Mouse (Mus musculus) hindbrain, embryonic 10.5 days (tissue): Measurements from ENCODE around the gene Ubash3b. TPM values are rescaled to one million over a fixed set of nuclear protein-coding genes. Genes with fewer than 3 reads are reported as not detected.

ENCODE experiments used
- DNase-seq: peaks from one replicate; pipeline ENCODE4 v3.0.0-alpha.2; 2017; ENCODE audit warnings: low spot score
- H3K27ac ChIP-seq: fragments of 300-500 bp; sonication (generic); 2 replicates; pipeline ENCODE4 v1.5.1; 2016; ENCODE audit warnings: mild to moderate bottlenecking, moderate library complexity
- H3K27me3 ChIP-seq: fragments of 300-500 bp; sonication (generic); 2 replicates; pipeline ENCODE4 v1.6.1; 2016; ENCODE audit warnings: mild to moderate bottlenecking; ENCODE audit not compliant: poor library complexity, insufficient read depth, severe bottlenecking
- H3K36me3 ChIP-seq: fragments of 300-500 bp; sonication (generic); 2 replicates; pipeline ENCODE4 v1.6.1; 2016; ENCODE audit warnings: mild to moderate bottlenecking, moderate library complexity
- H3K4me1 ChIP-seq: fragments of 300-500 bp; sonication (generic); replicated peaks from 2 replicates; pipeline ENCODE4 v1.6.1; 2016; ENCODE audit warnings: mild to moderate bottlenecking
- H3K4me3 ChIP-seq: fragments of 300-500 bp; sonication (generic); 2 replicates; pipeline ENCODE4 v1.5.1; 2016; ENCODE audit warnings: mild to moderate bottlenecking, moderate library complexity
- H3K9me3 ChIP-seq: fragments of 300-500 bp; sonication (generic); 2 replicates; pipeline ENCODE4 v1.6.1; 2016; ENCODE audit warnings: mild to moderate bottlenecking, moderate library complexity
- whole genome bisulfite sequencing: fragments of 180-500 bp; shearing (Covaris S2); methylation state at CpG from one replicate; pipeline ENCODE4 v1.1.7; 2016; 5-methylcytosine and 5-hydroxymethylcytosine counted together
- polyA plus RNA-seq: library from polyadenylated mRNA; unstranded; fragments of >200 nt; fragmentation: Nextera tagmentation; extraction: Ambion mirVana; gene quantifications from 2 replicates; pipeline ENCODE4 v1.2.1, GENCODE M21; 2016

Gene Ubash3b
- polyA plus RNA-seq, 1 experiment from 2014 or later: 8.5 TPM

DNA sequence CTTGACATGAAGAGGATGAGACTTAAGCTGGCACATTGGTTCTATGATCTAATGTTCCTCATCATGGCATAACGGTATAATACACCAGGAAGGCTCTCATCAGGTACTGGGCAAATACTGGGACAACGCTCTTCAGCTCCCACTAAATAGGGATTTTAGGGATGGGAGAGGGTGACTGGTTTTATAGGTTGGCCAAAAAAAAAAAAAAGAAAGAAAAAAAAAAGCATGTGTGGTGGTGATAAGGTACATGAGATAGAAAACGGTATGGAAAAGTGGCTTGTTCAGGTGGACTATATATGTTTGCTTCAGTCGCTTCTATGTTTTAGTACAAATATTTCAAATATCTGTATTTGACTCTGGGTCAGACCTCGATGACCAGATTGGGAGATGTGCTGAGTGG lies 86.0 kb downstream of the Ubash3b start:
- WGBS: 94% methylated on average over 5 of the region's 5 CpGs
- Histone ChIP-seq H3K9me3 (no peaks in the 10 kb centered on the region), H3K27me3 (no peaks in the 10 kb centered on the region), H3K4me1 (peaks cover 51% of the 10 kb centered on the region), H3K27ac (peak overlapping the region; percentile 35; the same call in 1 of the 2 replicates), H3K36me3 (no peaks in the 10 kb centered on the region), H3K4me3 (no peak overlapping the region)
- no peak for DNase-seq

DNA sequence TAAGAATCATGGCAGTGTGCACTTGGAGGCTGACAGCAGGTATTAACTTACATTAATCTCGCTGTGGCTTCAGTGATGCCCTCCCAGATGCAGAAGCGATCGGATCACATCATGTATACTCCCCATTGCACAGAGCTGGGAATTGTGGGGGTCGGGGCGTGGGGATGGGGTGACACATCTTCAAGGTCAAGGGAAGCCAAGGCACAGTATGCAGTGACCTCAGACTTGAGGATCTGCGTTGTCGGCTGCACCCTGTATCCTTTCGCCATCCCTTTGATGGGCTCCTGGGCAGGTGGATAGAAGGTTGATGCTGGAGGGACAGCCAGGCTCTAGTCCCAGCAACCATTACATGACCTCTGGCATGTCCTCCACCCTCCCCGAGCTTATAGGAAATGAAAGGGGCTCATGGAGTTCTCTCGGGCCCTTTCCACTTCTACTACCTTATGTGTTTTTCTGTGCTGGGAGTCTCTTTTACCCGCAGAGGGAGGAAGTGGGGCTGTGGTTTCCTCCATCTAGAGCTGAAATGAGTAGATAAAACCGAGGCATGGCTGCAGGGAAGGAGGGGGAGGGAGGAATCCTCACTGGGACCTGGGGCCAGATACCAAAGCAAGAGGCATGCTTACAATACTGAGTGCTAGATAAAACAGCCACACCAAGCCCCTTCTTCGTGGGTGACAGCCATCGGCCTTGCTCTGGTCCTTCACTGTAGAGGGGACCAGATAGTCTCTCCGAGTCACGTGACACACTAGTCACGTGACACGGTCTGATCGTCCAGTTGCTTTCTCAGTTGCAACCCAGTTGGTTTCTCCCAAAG lies 88.1 kb downstream of the Ubash3b start:
- Histone ChIP-seq H3K36me3 (no peaks in the 10 kb centered on the region), H3K4me3 (no peak overlapping the region), H3K4me1 (peaks cover 33% of the 10 kb centered on the region), H3K27ac (peak overlapping the region; percentile 13), H3K27me3 (no peaks in the 10 kb centered on the region), H3K9me3 (no peaks in the 10 kb centered on the region)
- no peak for DNase-seq
- 84% methylated on average over 19 of the region's 19 CpGs for WGBS

DNA sequence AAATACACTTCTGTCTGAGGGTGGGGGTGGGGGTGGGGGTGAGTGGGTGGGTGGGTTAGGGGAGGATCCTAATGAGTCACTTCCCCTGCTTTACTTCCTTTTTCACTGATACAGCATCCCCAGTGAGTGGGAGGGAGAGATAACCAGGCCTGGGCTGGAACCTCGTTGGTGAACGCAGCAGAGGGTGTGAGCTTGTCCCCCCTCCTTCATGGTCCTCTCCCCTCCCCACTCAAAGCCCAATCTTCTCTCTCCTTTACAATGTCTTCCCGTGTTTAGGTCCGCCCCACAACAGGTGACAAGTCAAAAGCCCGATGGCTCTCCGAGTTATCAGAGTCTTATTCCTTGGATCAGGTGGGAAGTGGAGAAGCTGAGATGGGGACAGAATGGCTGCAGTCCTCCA lies 88.7 kb downstream of the Ubash3b start:
- Histone ChIP-seq H3K4me1 (peaks cover 30% of the 10 kb centered on the region), H3K4me3 (no peak overlapping the region), H3K9me3 (no peaks in the 10 kb centered on the region), H3K27ac (peak overlapping the region; percentile 13), H3K27me3 (peaks cover 1% of the 10 kb centered on the region; the same call in 1 of the 2 replicates), H3K36me3 (no peaks in the 10 kb centered on the region)
- 82% methylated on average over 6 of the region's 6 CpGs for WGBS
- no peak for DNase-seq

DNA sequence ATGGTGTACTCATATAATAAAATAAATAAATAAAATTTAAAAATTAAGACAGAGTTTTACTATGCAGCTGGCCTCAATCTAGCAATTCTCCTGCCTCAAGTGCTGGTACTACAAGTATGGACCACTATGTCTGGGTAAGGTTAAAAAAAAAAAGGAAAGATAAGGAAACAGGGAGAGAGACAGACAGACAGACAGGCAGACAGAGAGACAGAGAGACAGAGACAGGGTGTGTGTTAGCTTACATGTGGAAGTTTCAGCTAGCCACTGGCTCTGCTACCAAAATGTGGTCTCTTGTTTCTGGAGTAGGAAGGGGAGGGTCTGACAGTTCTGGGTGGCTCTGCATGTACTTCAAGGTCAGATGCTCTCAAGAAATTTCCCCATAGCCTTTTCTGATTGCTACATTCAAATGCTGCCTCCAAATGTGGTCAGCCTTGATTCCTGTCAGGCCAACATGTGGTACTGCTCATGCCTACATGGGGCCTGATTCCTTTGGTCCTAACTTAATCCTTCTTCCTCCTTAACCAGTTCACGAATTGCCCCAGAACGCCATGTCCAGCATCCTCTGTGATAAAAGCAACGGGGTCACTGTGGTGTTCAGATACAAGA lies 89.5 kb downstream of the Ubash3b start:
- Histone ChIP-seq H3K4me1 (peaks cover 27% of the 10 kb centered on the region), H3K27ac (no peak overlapping the region), H3K4me3 (no peak overlapping the region), H3K9me3 (no peaks in the 10 kb centered on the region), H3K27me3 (peaks cover 2% of the 10 kb centered on the region; the same call in 1 of the 2 replicates), H3K36me3 (no peaks in the 10 kb centered on the region)
- no peak for DNase-seq
- WGBS: 80% methylated on average over 3 of the region's 3 CpGs

DNA sequence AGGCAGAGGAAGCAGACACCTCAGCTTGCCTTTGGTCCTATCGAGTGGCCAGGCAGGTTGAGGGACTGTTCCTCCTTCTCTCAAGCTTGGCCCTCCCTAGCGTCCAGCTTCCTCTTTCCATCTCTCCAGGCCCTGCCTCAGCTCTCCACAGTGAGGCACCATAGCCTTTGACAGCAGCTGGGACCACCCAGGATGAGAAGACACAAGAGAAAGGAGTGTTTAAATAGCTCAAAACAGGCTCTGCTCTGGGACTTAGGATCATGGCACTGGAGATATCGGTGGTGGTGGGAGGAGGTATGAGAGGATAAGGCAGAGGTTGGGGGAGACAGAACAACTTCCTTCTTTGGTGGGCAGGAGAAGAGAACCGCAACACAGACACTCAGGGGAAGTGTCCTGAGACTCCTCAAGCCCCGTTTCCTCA lies 90.7 kb downstream of the Ubash3b start:
- no peak for DNase-seq
- H3K27ac ChIP-seq: peak overlapping the region; percentile 35; the same call in 1 of the 2 replicates
- 66% methylated on average over 5 of the region's 5 CpGs for WGBS

DNA sequence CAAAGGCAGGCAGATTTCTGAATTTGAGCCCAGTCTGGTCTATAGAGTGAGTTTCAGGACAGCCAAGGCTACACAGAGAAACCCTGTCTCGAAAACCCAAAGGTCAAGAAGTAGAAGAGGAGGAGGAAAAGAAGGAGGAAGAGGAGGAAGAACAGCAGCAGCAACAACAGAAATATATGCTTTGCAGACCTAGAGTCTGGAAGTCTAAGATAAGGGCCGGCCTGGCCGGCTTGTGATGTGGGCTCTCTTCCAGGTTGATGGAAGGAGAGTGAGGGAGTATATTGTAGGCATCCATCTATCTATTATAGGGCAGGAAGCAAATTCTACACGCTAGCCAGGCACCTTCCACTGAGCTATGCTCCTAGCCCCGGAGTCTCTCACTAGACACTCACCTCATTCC lies 92.0 kb downstream of the Ubash3b start:
- Histone ChIP-seq H3K27ac (no peak overlapping the region), H3K36me3 (no peaks in the 10 kb centered on the region), H3K4me1 (peaks cover 20% of the 10 kb centered on the region; the same call in 1 of the 2 replicates), H3K9me3 (no peaks in the 10 kb centered on the region), H3K27me3 (peaks cover 2% of the 10 kb centered on the region; the same call in 1 of the 2 replicates), H3K4me3 (no peak overlapping the region)
- WGBS: 91% methylated on average over 5 of the region's 5 CpGs
- DNase-seq: no peak

More for the DNA sequence above, 90.7 kb downstream of the Ubash3b start:
- H3K36me3 ChIP-seq: no peaks in the 10 kb centered on the region
- H3K4me3 ChIP-seq: no peak overlapping the region
- H3K4me1 ChIP-seq: peaks cover 20% of the 10 kb centered on the region; the same call in 1 of the 2 replicates
- peaks cover 2% of the 10 kb centered on the region; the same call in 1 of the 2 replicates for H3K27me3 ChIP-seq
- no peaks in the 10 kb centered on the region for H3K9me3 ChIP-seq

DNA sequence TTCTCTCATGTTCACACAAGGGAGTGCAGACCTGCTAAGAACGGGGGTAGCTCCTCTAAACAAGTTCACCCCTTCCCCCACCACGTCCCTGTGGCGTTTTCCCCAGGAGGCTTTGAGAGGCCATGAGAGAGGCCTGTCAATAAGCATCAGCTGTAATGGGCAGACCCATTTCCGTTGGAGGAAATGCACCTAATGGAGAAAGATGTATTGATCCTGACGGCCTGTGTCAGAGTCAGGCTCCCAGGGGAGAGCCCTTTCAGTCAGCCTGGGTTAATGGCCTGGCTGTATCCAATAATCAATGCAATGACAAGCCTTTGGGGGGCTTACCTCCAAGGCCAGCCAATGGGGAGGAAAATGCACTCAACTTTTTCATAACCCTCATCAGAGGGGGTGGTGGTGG lies 100.1 kb downstream of the Ubash3b start:
- Histone ChIP-seq H3K4me3 (no peak overlapping the region), H3K27ac (peak overlapping the region; percentile 50), H3K36me3 (no peaks in the 10 kb centered on the region), H3K9me3 (no peaks in the 10 kb centered on the region), H3K4me1 (peaks cover 31% of the 10 kb centered on the region), H3K27me3 (no peaks in the 10 kb centered on the region)
- WGBS: 42% methylated on average over 5 of the region's 5 CpGs
- DNase-seq: peak; percentile 30

DNA sequence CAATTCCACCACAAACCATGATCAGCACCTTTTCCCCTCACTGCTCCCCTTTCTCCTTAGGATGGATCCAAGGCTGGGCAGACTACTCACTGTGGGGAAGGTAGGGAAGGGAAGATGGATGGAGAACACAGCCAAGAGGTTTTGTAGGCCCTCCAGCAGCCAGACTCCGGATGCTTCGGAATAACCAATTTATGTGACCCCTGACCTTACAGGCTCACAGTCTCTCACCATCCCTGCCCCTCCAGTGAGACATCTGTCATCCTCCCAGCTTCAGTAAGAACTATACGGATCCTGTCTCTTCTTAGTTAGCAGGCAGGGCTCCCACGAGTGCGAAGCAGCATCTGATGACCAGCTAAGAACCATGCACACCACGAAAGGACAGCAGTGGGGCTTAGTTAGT lies 100.9 kb downstream of the Ubash3b start:
- no peaks in the 10 kb centered on the region for H3K9me3 ChIP-seq
- 57% methylated on average over 6 of the region's 6 CpGs for WGBS
- peak overlapping the region; percentile 50 for H3K27ac ChIP-seq
- DNase-seq: no peak
- H3K36me3 ChIP-seq: no peaks in the 10 kb centered on the region
- H3K27me3 ChIP-seq: no peaks in the 10 kb centered on the region
- H3K4me3 ChIP-seq: no peak overlapping the region
- H3K4me1 ChIP-seq: peaks cover 31% of the 10 kb centered on the region

DNA sequence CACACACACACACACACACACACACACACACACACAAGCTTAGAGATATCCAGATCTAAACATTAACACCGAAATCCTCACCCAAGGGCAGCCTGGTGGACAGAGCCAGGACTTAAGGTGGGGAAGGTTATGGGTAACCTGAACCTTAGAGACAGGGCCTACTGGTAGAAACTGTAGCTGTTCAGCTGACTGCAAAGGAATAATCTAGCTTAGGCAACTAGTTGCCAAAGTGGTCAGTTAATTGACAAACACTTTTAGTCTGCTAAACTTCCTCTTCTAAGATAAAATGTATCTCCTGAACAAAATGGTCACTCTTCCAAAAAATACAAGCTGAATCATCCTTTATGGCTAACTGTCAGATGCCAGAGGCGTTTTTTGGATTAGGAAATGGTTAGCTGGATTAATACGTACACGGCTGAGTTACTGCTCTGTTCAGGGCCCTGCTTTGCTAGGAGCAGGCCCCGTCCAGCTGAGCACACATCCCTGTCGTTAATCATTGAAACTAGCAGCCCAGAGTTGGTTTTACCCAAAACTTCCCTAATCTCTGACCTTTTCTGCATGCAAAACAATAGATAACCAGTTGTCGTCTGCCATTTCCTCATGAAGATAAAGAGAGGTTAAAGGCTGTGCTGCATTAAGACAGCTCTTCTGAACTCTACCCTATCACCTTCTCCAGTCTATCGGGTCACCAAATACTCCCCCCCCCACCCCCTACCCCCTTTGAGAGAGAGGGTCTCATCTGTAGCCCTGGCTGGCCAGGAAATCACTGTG lies 102.5 kb downstream of the Ubash3b start:
- H3K36me3 ChIP-seq: no peaks in the 10 kb centered on the region
- H3K27ac ChIP-seq: no peak overlapping the region
- no peak overlapping the region for H3K4me3 ChIP-seq
- H3K27me3 ChIP-seq: no peaks in the 10 kb centered on the region
- no peak for DNase-seq
- no peaks in the 10 kb centered on the region for H3K9me3 ChIP-seq
- 77% methylated on average over 8 of the region's 8 CpGs for WGBS
- H3K4me1 ChIP-seq: peaks cover 34% of the 10 kb centered on the region

DNA sequence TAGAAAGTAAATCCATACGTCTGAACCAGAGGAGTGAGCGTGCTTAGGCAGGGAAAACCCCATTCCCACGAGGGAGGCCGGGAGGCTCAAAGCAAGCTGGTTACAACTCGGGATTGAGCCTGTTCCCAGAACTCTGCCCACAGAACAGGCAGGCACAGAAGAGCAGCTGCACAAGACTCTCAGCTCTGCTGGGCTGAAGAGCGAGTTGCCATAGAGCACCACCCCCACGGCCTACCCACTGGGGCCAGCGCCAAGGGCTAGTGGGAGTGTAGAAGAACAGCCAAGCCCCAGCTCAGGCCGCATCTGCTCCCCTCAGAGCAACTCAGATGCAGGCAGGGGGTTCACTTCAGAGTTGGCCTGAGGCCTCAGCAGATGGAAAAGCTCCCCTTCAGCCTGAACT lies 107.3 kb downstream of the Ubash3b start:
- 85% methylated on average over 9 of the region's 9 CpGs for WGBS
- peak overlapping the region; percentile 42; the same call in 1 of the 2 replicates for H3K27ac ChIP-seq

DNA sequence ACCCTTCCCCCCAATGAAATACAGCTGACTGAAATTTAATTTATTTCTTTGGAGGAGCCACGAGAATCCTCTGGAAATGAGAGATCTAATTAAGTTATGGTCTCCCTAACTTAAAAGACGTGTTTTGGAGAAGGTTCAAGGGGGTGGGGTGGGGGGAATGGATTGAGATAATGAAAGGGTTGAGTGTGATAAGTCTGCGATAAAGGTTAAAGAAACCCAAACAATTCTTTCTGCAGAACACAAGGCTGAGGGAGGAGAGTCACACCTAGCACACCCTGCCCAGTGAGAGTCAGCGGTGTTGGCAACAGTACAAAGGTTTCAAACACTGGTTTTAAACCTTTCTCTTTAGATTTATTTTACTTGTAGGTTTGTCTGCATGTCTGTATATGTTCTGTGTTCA lies 108.0 kb downstream of the Ubash3b start:
- no peaks in the 10 kb centered on the region for H3K27me3 ChIP-seq
- DNase-seq: no peak
- H3K4me1 ChIP-seq: peaks cover 15% of the 10 kb centered on the region
- no peak overlapping the region for H3K27ac ChIP-seq
- WGBS: 73% methylated on average over 4 of the region's 4 CpGs
- no peaks in the 10 kb centered on the region for H3K9me3 ChIP-seq
- no peaks in the 10 kb centered on the region for H3K36me3 ChIP-seq
- H3K4me3 ChIP-seq: no peak overlapping the region

More for the DNA sequence above, 107.3 kb downstream of the Ubash3b start:
- no peak for DNase-seq
- no peaks in the 10 kb centered on the region for H3K9me3 ChIP-seq
- peaks cover 16% of the 10 kb centered on the region for H3K4me1 ChIP-seq
- no peaks in the 10 kb centered on the region for H3K36me3 ChIP-seq
- H3K4me3 ChIP-seq: no peak overlapping the region
- H3K27me3 ChIP-seq: no peaks in the 10 kb centered on the region

DNA sequence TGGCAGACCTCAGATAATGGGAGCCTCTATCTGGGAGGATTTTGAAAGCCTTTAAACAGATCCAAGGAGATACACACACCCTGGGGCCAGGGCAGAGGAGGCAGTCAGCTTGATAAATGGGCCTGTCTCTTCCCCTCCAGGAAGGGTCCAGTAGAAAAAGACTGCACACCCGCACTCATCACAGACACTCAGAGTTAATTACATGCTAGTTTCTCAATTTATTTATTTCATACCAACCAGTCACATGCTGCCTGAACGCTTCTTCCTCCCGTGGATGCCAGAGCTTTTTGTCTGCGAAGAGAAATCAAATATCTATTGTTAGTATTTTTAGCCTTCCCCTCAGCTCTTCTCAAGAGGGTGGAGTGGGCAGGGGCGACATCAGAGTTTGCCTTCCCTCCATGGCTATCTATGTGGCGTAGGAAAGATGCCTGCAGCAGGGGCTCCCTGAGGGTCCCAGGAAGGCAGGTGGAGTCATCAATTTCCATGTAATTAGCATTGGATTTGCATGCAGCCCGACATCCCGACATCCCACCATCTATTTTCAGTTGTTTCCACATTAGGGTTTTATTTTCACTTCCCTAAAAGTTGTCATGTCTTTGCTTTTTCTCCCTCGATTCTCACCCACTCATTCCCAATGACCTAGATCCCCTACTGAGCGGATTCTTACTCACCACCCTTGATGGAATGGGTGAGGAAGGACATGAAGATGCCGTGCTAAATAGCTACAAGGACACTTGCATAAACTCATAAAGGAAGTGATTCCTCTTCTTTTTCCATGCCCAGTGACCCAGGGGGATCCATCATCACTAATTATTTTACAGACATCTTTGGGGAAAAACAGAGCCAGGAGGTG lies 110.2 kb downstream of the Ubash3b start:
- no peaks in the 10 kb centered on the region for H3K36me3 ChIP-seq
- H3K27ac ChIP-seq: peak overlapping the region; percentile 40; the same call in 1 of the 2 replicates
- peaks cover 15% of the 10 kb centered on the region for H3K4me1 ChIP-seq
- 71% methylated on average over 11 of the region's 11 CpGs for WGBS
- no peaks in the 10 kb centered on the region for H3K27me3 ChIP-seq
- no peak overlapping the region for H3K4me3 ChIP-seq
- no peaks in the 10 kb centered on the region for H3K9me3 ChIP-seq
- DNase-seq: no peak
